Mouse (Mus musculus) cerebellum, postnatal 25 days (tissue): ENCODE measurements around the gene Prss56.

Experiments used
- DNase-seq, 2 experiments: peaks; one replicate each; pipeline ENCODE4 v3.0.0; 2021; ENCODE audit warnings: mixed read lengths in 2 of 2

Prss56 gene

GRCm38 (mm10) chr1:87183013-87183412 is at the start of gene Prss56:
TSS of gene Prss56 (plus strand) at chr1:87183313.
- DNase-seq = no peak

- DNase-seq = no peak
Observed at GRCm38 (mm10) chr1:87141550-87141949, 41.6 kb upstream of the Prss56 start.

GRCm38 (mm10) chr1:87142456-87142855 is 40.7 kb upstream of the Prss56 start:
- DNase-seq = peak; percentile 24 to 38

- DNase-seq = no peak
Observed at GRCm38 (mm10) chr1:87143141-87143540, 40.0 kb upstream of the Prss56 start.

GRCm38 (mm10) chr1:87149422-87149821 is 33.7 kb upstream of the Prss56 start:
- no peak for DNase-seq

- no peak for DNase-seq
Observed at GRCm38 (mm10) chr1:87151286-87151685, 31.8 kb upstream of the Prss56 start.

GRCm38 (mm10) chr1:87153776-87154500 is 29.2 kb upstream of the Prss56 start:
- DNase-seq = no peak

GRCm38 (mm10) chr1:87154501-87155120 is 28.5 kb upstream of the Prss56 start:
- DNase-seq = no peak

- peak in 1 of 2 experiments; percentile 19 for DNase-seq
Observed at GRCm38 (mm10) chr1:87155531-87156198, 27.4 kb upstream of the Prss56 start.

- no peak for DNase-seq
Observed at GRCm38 (mm10) chr1:87156199-87156587, 26.9 kb upstream of the Prss56 start, which contains the start of gene Ecel1. TSS of gene Ecel1 (minus strand) at chr1:87156521.

- DNase-seq = no peak
Observed at GRCm38 (mm10) chr1:87159396-87159795, 23.7 kb upstream of the Prss56 start.

GRCm38 (mm10) chr1:87164164-87164795 is 18.8 kb upstream of the Prss56 start:
- DNase-seq = no peak

GRCm38 (mm10) chr1:87164796-87165184 is 18.3 kb upstream of the Prss56 start:
- DNase-seq = no peak

- no peak for DNase-seq
Observed at GRCm38 (mm10) chr1:87170458-87170857, 12.7 kb upstream of the Prss56 start.

- no peak for DNase-seq
Observed at GRCm38 (mm10) chr1:87171312-87171711, 11.8 kb upstream of the Prss56 start.

- DNase-seq = no peak
Observed at GRCm38 (mm10) chr1:87172316-87172715, 10.8 kb upstream of the Prss56 start.

- DNase-seq = peak; percentile 67 to 72
Observed at GRCm38 (mm10) chr1:87174006-87174955, 8.8 kb upstream of the Prss56 start.

GRCm38 (mm10) chr1:87175852-87176292 is 7.2 kb upstream of the Prss56 start:
- peak in 1 of 2 experiments; percentile 37 for DNase-seq

GRCm38 (mm10) chr1:87180896-87181295 is 2.2 kb upstream of the Prss56 start:
- no peak for DNase-seq

- DNase-seq = no peak
Observed at GRCm38 (mm10) chr1:87183998-87184750, 1.1 kb downstream of the Prss56 start.

GRCm38 (mm10) chr1:87184751-87185139 is 1.6 kb downstream of the Prss56 start:
- peak; percentile 76 to 84 for DNase-seq
